Mouse (Mus musculus) MEL (cell line): ENCODE measurements around the gene Madcam1. TPM values are rescaled to one million over a fixed set of nuclear protein-coding genes. Genes with fewer than 3 reads are reported as not detected.

Experiments used
- DNase-seq: peaks from one replicate; pipeline ENCODE4 v3.0.0; 2011; ENCODE audit warnings: low read depth, low spot score
- H3K27ac ChIP-seq: 2 replicates; pipeline ENCODE4 v1.5.1; 2012; ENCODE audit warnings: low read depth, mild to moderate bottlenecking, control low read depth, low read length, moderate library complexity; ENCODE audit not compliant: control insufficient read depth
- H3K27me3 ChIP-seq, 2 experiments: fragments of 150-350 bp in 1 of 2; sonication (generic) in 1 of 2; 2 replicates each; pipeline ENCODE4 v1.6.1; 2012; ENCODE audit warnings: low read length in 2 of 2, mild to moderate bottlenecking in 2 of 2, improper control_type of control experiment in 1 of 2, moderate library complexity in 1 of 2; ENCODE audit not compliant: insufficient read depth in 2 of 2, control insufficient read depth in 1 of 2
- H3K36me3 ChIP-seq, 2 experiments: 2 replicates each; pipeline ENCODE4 v1.6.1; 2012 to 2014; ENCODE audit warnings: low read length in 2 of 2, improper control_type of control experiment in 1 of 2, inconsistent platforms in 1 of 2, mild to moderate bottlenecking in 1 of 2; ENCODE audit not compliant: insufficient read depth in 2 of 2, control insufficient read depth in 1 of 2
- H3K4me1 ChIP-seq, 2 experiments: fragments of 150-350 bp in 1 of 2; sonication (generic) in 1 of 2; 2 replicates each; pipeline ENCODE4 v1.6.1; 2012; ENCODE audit warnings: low read length in 2 of 2, improper control_type of control experiment in 1 of 2, mild to moderate bottlenecking in 1 of 2; ENCODE audit not compliant: insufficient read depth in 2 of 2, control insufficient read depth in 1 of 2
- H3K4me3 ChIP-seq, 2 experiments: fragments of 150-350 bp in 1 of 2; sonication (generic) in 1 of 2; 2 replicates each; pipeline ENCODE4 v1.5.1; 2012; ENCODE audit warnings: low read depth in 2 of 2, low read length in 2 of 2, mild to moderate bottlenecking in 2 of 2, moderate library complexity in 2 of 2, control low read depth in 1 of 2, improper control_type of control experiment in 1 of 2; ENCODE audit not compliant: control insufficient read depth in 1 of 2, insufficient read depth in 1 of 2
- H3K79me2 ChIP-seq: 2 replicates; pipeline ENCODE4 v1.6.1; 2012; ENCODE audit warnings: mild to moderate bottlenecking, low read length, moderate library complexity; ENCODE audit not compliant: control insufficient read depth, poor library complexity, insufficient read depth
- H3K9ac ChIP-seq: 2 replicates; pipeline ENCODE4 v1.6.1; 2012; ENCODE audit warnings: low read depth, mild to moderate bottlenecking, control low read depth, low read length, moderate library complexity; ENCODE audit not compliant: control insufficient read depth, poor library complexity, severe bottlenecking
- H3K9me3 ChIP-seq: fragments of 150-350 bp; sonication (generic); replicated peaks from 2 replicates; pipeline ENCODE4 v1.6.1; 2012; ENCODE audit warnings: mild to moderate bottlenecking, low read length, improper control_type of control experiment, moderate library complexity; ENCODE audit not compliant: insufficient read depth
- BHLHE40 ChIP-seq: IDR thresholded peaks from 2 replicates; pipeline ENCODE4 v1.6.1; 2012; ENCODE audit warnings: low read depth, mild to moderate bottlenecking, inconsistent platforms, low read length, improper control_type of control experiment, borderline replicate concordance
- CHD1 ChIP-seq: IDR thresholded peaks from 2 replicates; pipeline ENCODE4 v1.6.1; 2012; ENCODE audit warnings: low read depth, mild to moderate bottlenecking, inconsistent platforms, low read length, improper control_type of control experiment
- CHD2 ChIP-seq: IDR thresholded peaks from 2 replicates; pipeline ENCODE4 v1.6.1; 2011; ENCODE audit warnings: low read length, improper control_type of control experiment
- CTCF ChIP-seq, 3 experiments: IDR thresholded peaks in 2 of 3; conservative IDR thresholded peaks in 1 of 3; 2 replicates each; pipeline ENCODE4 v1.5.1; 2011 to 2012; ENCODE audit warnings: low read length in 3 of 3, low read depth in 2 of 3, mild to moderate bottlenecking in 2 of 3, improper control_type of control experiment in 1 of 3, inconsistent platforms in 1 of 3, mixed read lengths in 1 of 3, moderate library complexity in 1 of 3; ENCODE audit not compliant: control insufficient read depth in 1 of 3, insufficient read depth in 1 of 3, poor library complexity in 1 of 3, severe bottlenecking in 1 of 3
- E2F4 ChIP-seq: IDR thresholded peaks from 2 replicates; pipeline ENCODE4 v1.6.1; 2011; ENCODE audit warnings: low read depth, low read length, improper control_type of control experiment, borderline replicate concordance
- ELF1 ChIP-seq: IDR thresholded peaks from 2 replicates; pipeline ENCODE4 v1.6.1; 2014; ENCODE audit warnings: low read depth, mild to moderate bottlenecking, inconsistent platforms, low read length, improper control_type of control experiment, moderate library complexity
- ETS1 ChIP-seq: IDR thresholded peaks from 2 replicates; pipeline ENCODE4 v1.6.1; 2012; ENCODE audit warnings: low read depth, mild to moderate bottlenecking, inconsistent platforms, low read length, improper control_type of control experiment, moderate library complexity
- GATA1 ChIP-seq: IDR thresholded peaks from 2 replicates; pipeline ENCODE4 v1.6.1; 2011; ENCODE audit warnings: low read depth, low read length, improper control_type of control experiment
- HCFC1 ChIP-seq: IDR thresholded peaks from 2 replicates; pipeline ENCODE4 v1.6.1; 2012; ENCODE audit warnings: low read depth, mild to moderate bottlenecking, inconsistent platforms, low read length, improper control_type of control experiment, moderate library complexity
- JUND ChIP-seq: IDR thresholded peaks from 2 replicates; pipeline ENCODE4 v1.6.1; 2011; ENCODE audit warnings: low read depth, mild to moderate bottlenecking, improper control_type of control experiment, low read length
- MAFK ChIP-seq: IDR thresholded peaks from 2 replicates; pipeline ENCODE4 v1.6.1; 2011; ENCODE audit warnings: low read depth, mild to moderate bottlenecking, low read length, improper control_type of control experiment, borderline replicate concordance
- MAX ChIP-seq: IDR thresholded peaks from 2 replicates; pipeline ENCODE4 v1.6.1; 2011; ENCODE audit warnings: low read length, improper control_type of control experiment
- MAZ ChIP-seq: IDR thresholded peaks from 2 replicates; pipeline ENCODE4 v1.6.1; 2012; ENCODE audit warnings: low read depth, mild to moderate bottlenecking, inconsistent platforms, low read length, improper control_type of control experiment
- MEF2A ChIP-seq: IDR thresholded peaks from 2 replicates; pipeline ENCODE4 v1.6.1; 2014; ENCODE audit warnings: low read depth, mild to moderate bottlenecking, inconsistent platforms, low read length, improper control_type of control experiment; ENCODE audit not compliant: poor library complexity, insufficient replicate concordance, severe bottlenecking; ENCODE audit errors: extremely low read depth
- MXI1 ChIP-seq: IDR thresholded peaks from 2 replicates; pipeline ENCODE4 v1.6.1; 2011; ENCODE audit warnings: mild to moderate bottlenecking, low read depth, low read length, improper control_type of control experiment
- MYB ChIP-seq: IDR thresholded peaks from 2 replicates; pipeline ENCODE4 v1.6.1; 2011; ENCODE audit warnings: mild to moderate bottlenecking, low read depth, low read length, improper control_type of control experiment
- MYC ChIP-seq: IDR thresholded peaks from 2 replicates; pipeline ENCODE4 v1.6.1; 2011; ENCODE audit warnings: low read depth, mild to moderate bottlenecking, low read length, improper control_type of control experiment, moderate library complexity
- NELFE ChIP-seq: IDR thresholded peaks from 2 replicates; pipeline ENCODE4 v1.6.1; 2011; ENCODE audit warnings: low read depth, low read length, improper control_type of control experiment
- NRF1 ChIP-seq: IDR thresholded peaks from 2 replicates; pipeline ENCODE4 v1.6.1; 2014; ENCODE audit warnings: low read depth, mild to moderate bottlenecking, inconsistent platforms, low read length, improper control_type of control experiment, moderate library complexity; ENCODE audit not compliant: poor library complexity, insufficient read depth, severe bottlenecking
- POLR2A ChIP-seq, 2 experiments: IDR thresholded peaks; 2 replicates each; pipeline ENCODE4 v1.6.1; 2011 to 2012; ENCODE audit warnings: low read length in 2 of 2, mild to moderate bottlenecking in 2 of 2, control low read depth in 1 of 2, improper control_type of control experiment in 1 of 2, low read depth in 1 of 2, moderate library complexity in 1 of 2; ENCODE audit not compliant: control insufficient read depth in 1 of 2, insufficient read depth in 1 of 2, poor library complexity in 1 of 2
- POLR2AphosphoS2 ChIP-seq: IDR thresholded peaks from 2 replicates; pipeline ENCODE4 v1.6.1; 2011; ENCODE audit warnings: low read length, improper control_type of control experiment
- POLR2AphosphoS5 ChIP-seq: IDR thresholded peaks from 2 replicates; pipeline ENCODE4 v1.6.1; 2012; ENCODE audit warnings: low read depth, borderline replicate concordance, mild to moderate bottlenecking, inconsistent platforms, low read length, moderate library complexity, mixed read lengths
- RAD21 ChIP-seq: IDR thresholded peaks from 2 replicates; pipeline ENCODE4 v1.6.1; 2011; ENCODE audit warnings: mild to moderate bottlenecking, low read depth, low read length, improper control_type of control experiment
- RCOR1 ChIP-seq: IDR thresholded peaks from 2 replicates; pipeline ENCODE4 v1.6.1; 2012; ENCODE audit warnings: low read depth, mild to moderate bottlenecking, inconsistent platforms, low read length, improper control_type of control experiment
- SIN3A ChIP-seq: IDR thresholded peaks from 2 replicates; pipeline ENCODE4 v1.6.1; 2012; ENCODE audit warnings: low read length, improper control_type of control experiment, inconsistent platforms
- SMC3 ChIP-seq: IDR thresholded peaks from 2 replicates; pipeline ENCODE4 v1.6.1; 2011; ENCODE audit warnings: low read depth, low read length, improper control_type of control experiment
- TAL1 ChIP-seq: IDR thresholded peaks from 2 replicates; pipeline ENCODE4 v1.6.1; 2012; ENCODE audit warnings: mild to moderate bottlenecking, inconsistent platforms, low read length, moderate library complexity, mixed read lengths
- TBP ChIP-seq: IDR thresholded peaks from 2 replicates; pipeline ENCODE4 v1.8.0; 2011; ENCODE audit warnings: low read depth, low read length, improper control_type of control experiment
- USF1 ChIP-seq: IDR thresholded peaks from 2 replicates; pipeline ENCODE4 v1.6.1; 2014; ENCODE audit warnings: low read depth, mild to moderate bottlenecking, inconsistent platforms, low read length, improper control_type of control experiment, moderate library complexity
- USF2 ChIP-seq, 2 experiments: IDR thresholded peaks; 2 replicates each; pipeline ENCODE4 v1.6.1; 2011 to 2012; ENCODE audit warnings: improper control_type of control experiment in 2 of 2, low read length in 2 of 2, borderline replicate concordance in 1 of 2, inconsistent platforms in 1 of 2, low read depth in 1 of 2, mild to moderate bottlenecking in 1 of 2; ENCODE audit not compliant: insufficient read depth in 1 of 2
- ZC3H11A ChIP-seq: IDR thresholded peaks from 2 replicates; pipeline ENCODE4 v1.6.1; 2012; ENCODE audit warnings: low read depth, mild to moderate bottlenecking, inconsistent platforms, low read length, improper control_type of control experiment
- ZKSCAN1 ChIP-seq: IDR thresholded peaks from 2 replicates; pipeline ENCODE4 v1.6.1; 2012; ENCODE audit warnings: low read depth, mild to moderate bottlenecking, inconsistent platforms, low read length, improper control_type of control experiment, moderate library complexity
- ZMIZ1 ChIP-seq: IDR thresholded peaks from 2 replicates; pipeline ENCODE4 v1.6.1; 2012; ENCODE audit warnings: low read depth, mild to moderate bottlenecking, inconsistent platforms, low read length, improper control_type of control experiment, moderate library complexity
- ZNF384 ChIP-seq: IDR thresholded peaks from 2 replicates; pipeline ENCODE4 v1.6.1; 2012; ENCODE audit warnings: low read depth, mild to moderate bottlenecking, inconsistent platforms, low read length, improper control_type of control experiment
- polyA plus RNA-seq, 2 experiments: library from polyadenylated mRNA; stranded (reverse) in 1 of 2; unstranded in 1 of 2; fragments of >175 nt in 1 of 2; fragments of >200 nt in 1 of 2; gene quantifications; 2 replicates each; pipeline versions ENCODE4 v1.2.1 to v1.2.4; 2012; ENCODE audit warnings: low replicate concordance in 2 of 2, low read depth in 1 of 2; ENCODE audit not compliant: insufficient read length in 2 of 2, insufficient read depth in 1 of 2, missing spikeins in 1 of 2
- total RNA-seq: library from RNA; depleted of rRNA; stranded (reverse); fragments of 300-350 nt; gene quantifications from 2 replicates; pipeline ENCODE4 v1.2.3, GENCODE M21; 2012

Madcam1 gene
- total and polyA plus RNA-seq, 3 experiments = not detected

DNA sequence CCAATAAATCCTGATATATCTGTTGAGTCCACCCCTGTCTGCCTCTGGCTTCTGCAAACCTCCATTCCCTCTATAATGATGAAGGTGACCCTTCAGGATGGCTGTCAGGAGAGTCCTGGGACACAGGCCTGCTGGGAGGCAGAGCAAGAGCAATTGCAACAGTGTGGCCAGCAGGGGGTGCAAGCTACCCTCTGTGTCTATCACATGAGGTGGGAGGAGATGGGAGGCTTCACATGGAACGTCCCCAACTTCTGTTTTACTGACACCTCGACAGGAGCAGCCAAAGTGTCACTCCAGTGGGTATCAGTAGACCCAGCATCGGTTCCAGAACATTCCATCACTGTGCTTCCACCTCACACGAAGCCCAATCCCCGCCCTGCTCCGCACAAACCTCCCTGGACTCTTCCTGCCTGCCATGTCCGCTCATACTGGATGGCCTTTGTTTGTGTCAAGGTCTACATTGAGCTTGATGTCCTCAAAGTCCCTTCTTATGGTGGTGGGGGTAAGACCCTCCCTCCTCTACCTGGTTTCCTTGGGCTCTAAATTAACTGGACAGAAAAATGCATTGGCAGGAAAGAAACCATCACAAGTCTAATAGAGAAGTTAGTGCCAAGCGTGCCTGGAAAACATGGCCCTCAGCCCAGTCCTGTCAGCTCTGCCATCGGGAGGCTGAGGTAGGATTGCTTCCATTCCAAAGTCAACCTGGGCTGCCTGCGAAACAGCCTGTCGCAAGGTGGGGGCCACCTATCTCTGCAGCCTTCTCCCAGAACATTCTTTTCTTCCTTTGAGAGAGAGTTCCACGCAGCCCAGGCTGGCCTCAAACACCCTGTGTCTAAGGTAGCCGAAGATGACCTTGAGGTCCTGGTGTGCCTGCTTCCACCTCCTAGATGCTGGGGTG is 31.1 kb downstream of the Madcam1 start:
- TF ChIP-seq RCOR1 = no peak
- TF ChIP-seq MAFK = no peak
- no peak for TF ChIP-seq POLR2AphosphoS2
- TF ChIP-seq ZKSCAN1 = no peak
- TF ChIP-seq ETS1 = no peak
- no peak for TF ChIP-seq GATA1
- TF ChIP-seq USF2 (IDR thresholded peaks at IDR 0.05; ENCODE audit: borderline replicate concordance in 1 of 2, insufficient read depth in 1 of 2, low read depth in 1 of 2, low read length in 2 of 2) = no peak
- no peak for TF ChIP-seq ELF1
- no peak for TF ChIP-seq POLR2AphosphoS5
- peak; percentile 50; the same call in 1 of the 2 replicates for TF ChIP-seq MYC
- TF ChIP-seq CHD1 = no peak
- TF ChIP-seq SMC3 = peak; percentile 82
- TF ChIP-seq NELFE = no peak
- peak; percentile 61 for TF ChIP-seq MAX
- no peak for TF ChIP-seq TBP
- TF ChIP-seq JUND = no peak
- TF ChIP-seq CTCF (IDR thresholded peaks at IDR 0.05 in 2 of 3, conservative IDR thresholded peaks at IDR 0.05 in 1 of 3; ENCODE audit: control insufficient read depth in 1 of 3, insufficient read depth in 1 of 3, low read depth in 2 of 3, low read length in 3 of 3, poor library complexity in 1 of 3, severe bottlenecking in 1 of 3) = peak; percentile 94 to 95 (median 94)
- TF ChIP-seq BHLHE40 = no peak
- no peak for TF ChIP-seq ZMIZ1
- TF ChIP-seq MEF2A = no peak
- no peak for TF ChIP-seq POLR2A (IDR thresholded peaks at IDR 0.05; ENCODE audit: control insufficient read depth in 1 of 2, insufficient read depth in 1 of 2, low read depth in 1 of 2, low read length in 2 of 2, poor library complexity in 1 of 2)
- TF ChIP-seq ZNF384 = no peak
- TF ChIP-seq TAL1 = no peak
- no peak for TF ChIP-seq MYB
- no peak for TF ChIP-seq USF1
- TF ChIP-seq SIN3A = 0 out of 2 replicates have a peak, but pooled peaks have one; percentile 22
- TF ChIP-seq ZC3H11A = peak; percentile 60
- TF ChIP-seq MXI1 = no peak
- TF ChIP-seq E2F4 = no peak
- TF ChIP-seq NRF1 = no peak
- TF ChIP-seq CHD2 = no peak
- peak; percentile 81 for TF ChIP-seq RAD21
- TF ChIP-seq MAZ = peak; percentile 45; the same call in 1 of the 2 replicates
- TF ChIP-seq HCFC1 = no peak
- Histone ChIP-seq H3K9ac (no peak overlapping the region), H3K36me3 (no peaks in the 10 kb centered on the region), H3K4me3 (no peak overlapping the region), H3K27me3 (no peaks in the 10 kb centered on the region), H3K79me2 (no peaks in the 10 kb centered on the region), H3K9me3 (no peaks in the 10 kb centered on the region), H3K27ac (no peak overlapping the region), H3K4me1 (no peaks in the 10 kb centered on the region)
- DNase-seq = peak; percentile 88
